Mouse (Mus musculus): Measurements from ENCODE around the gene Cd320.
"Not testable (repeated sequence)": the region's sequence is repeated elsewhere in the genome, so short reads cannot be mapped to it uniquely, and the experiment has no call there.

The Cd320 gene

DNA sequence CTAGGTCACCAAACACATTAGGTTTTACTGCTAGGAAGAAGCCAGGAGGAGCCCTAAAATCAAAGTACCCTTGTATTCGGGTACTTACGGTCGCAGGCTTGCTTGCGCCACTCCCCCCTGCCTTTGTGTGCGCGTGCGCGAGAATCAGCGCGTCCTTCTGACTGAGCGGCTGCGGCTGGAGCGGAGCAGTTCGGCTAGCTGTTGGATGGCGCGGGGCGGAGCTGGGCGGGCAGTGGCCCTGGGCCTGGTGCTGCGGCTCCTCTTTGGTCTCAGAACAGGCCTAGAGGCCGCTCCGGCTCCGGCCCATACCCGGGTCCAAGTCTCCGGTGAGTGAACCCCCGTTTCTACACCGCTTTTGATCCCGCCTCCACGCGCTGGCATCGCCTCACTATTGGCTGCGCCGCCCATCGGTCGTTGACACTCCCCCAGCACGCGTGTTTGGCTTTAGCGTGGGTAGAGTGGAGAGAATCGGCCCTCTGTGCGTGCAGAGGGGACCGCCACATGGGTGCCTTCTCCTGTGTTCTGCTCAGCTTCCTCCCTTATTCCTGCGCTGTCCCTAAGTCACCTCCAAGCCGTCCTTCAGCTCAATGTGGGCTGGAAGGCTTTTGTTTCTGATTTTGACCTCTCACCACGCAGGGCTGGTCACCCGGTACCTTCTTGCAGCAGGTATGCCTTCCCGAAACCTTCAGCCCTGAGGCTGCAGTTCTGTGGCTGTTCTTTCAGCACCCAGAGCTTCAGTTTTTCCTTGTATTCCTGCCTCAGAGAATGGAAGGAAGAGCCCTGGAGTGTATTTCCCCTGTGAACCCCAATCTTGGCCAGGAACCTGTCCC lies at the start of gene Cd320:
Gene Cd320 (plus strand): TSS at position 126 of the 830 bp plus-strand sequence.
- DNase-seq: peak; percentile 93

GRCm38 (mm10) chr17:33798306-33798705 lies 44.6 kb upstream of the Cd320 start:
- no peak for DNase-seq

DNA sequence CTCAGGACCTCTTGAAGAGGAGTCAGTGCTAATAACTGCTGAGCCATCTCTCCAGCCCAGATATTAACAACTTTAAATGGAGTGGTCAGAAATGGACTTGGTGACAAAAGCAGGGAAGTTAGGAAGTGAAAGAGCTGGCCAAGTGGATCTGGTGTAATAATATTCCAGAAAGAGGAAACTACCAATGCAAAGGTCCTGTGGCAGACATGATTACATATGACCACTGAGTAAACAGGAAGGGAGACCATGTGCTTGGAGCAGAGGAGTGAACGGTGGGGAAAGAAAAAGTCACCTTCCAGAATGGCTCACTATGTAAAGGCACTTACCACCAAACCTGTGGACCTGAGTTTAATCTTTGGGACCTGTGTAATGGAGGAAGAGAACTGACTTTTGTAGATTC lies 43.6 kb upstream of the Cd320 start:
- DNase-seq: no peak

- no peak for DNase-seq
Observed at GRCm38 (mm10) chr17:33802221-33802620, 40.7 kb upstream of the Cd320 start.

DNA sequence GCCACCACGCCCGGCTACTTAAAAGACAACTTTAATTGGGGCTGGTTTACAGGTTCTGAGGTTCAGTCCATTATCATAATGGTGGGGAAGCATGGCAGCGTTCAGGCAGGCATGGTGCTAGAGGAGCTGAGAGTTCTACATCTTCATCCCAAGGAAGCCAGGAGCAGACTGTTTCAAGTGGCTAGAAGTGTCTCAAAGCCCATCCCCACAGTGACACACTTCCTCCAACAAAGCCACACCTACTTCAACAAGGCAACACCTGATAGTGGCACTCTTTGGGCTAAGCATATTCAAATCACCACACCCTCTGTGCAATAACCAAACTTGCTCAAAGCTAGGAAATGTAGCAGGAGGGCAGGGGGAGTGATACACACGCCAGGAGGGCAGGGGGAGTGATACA lies 38.7 kb upstream of the Cd320 start:
- DNase-seq: no peak

GRCm38 (mm10) chr17:33804745-33805144 lies 38.1 kb upstream of the Cd320 start:
- DNase-seq: no peak

DNA sequence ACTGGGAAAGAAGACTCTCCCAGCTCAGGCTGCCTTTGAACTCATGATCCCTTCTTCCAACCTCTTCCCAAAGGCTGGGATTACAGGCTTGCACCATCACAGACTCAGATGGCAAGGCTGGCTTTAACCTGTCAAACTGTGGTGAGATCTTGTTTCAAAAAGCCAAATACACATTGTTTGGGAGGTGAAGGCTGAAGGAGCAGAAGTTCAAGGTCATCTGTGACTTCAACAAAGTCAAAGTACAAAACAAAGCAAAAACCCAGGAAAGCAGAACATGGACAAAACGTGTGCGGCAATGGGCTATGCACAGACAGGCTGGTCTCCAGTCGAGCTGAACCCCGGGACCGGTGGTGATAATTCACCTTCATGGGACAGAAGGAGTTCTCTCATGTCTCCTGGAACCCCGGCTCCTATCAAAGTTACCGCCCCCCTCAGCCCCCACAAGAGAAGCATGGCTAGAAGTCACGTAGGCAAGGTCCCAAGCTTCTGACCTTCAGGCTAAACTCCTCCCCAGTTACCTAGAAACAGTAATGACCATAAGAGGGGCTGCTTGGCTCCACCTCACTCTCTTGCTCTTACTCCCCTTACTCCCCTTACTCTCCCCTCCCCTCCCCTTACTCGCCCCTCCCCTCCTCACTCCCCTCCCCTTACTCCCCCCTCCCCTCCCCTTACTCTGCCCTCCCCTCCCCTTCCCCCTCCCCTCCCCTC lies 35.6 kb upstream of the Cd320 start:
- no peak for DNase-seq

DNA sequence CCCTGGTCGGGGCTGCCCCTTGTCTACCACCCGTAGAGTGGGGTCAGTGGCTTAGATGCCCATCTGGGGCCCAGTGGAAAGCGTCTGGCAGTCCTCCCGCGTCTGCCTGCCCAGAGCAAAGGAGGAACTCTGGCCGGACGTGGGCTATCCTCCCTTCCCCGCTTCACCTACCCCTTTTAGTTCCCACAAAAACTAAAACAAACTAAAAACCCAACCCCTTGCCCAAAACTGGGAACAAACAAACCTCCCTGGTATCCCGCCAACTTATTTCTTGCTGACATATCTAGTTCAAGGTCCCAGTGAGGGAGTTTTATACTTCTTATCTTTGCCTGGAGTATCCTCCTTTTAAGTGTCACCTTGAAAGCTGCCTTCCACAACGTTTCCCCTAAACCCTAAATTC lies 34.7 kb upstream of the Cd320 start:
- no peak for DNase-seq

DNA sequence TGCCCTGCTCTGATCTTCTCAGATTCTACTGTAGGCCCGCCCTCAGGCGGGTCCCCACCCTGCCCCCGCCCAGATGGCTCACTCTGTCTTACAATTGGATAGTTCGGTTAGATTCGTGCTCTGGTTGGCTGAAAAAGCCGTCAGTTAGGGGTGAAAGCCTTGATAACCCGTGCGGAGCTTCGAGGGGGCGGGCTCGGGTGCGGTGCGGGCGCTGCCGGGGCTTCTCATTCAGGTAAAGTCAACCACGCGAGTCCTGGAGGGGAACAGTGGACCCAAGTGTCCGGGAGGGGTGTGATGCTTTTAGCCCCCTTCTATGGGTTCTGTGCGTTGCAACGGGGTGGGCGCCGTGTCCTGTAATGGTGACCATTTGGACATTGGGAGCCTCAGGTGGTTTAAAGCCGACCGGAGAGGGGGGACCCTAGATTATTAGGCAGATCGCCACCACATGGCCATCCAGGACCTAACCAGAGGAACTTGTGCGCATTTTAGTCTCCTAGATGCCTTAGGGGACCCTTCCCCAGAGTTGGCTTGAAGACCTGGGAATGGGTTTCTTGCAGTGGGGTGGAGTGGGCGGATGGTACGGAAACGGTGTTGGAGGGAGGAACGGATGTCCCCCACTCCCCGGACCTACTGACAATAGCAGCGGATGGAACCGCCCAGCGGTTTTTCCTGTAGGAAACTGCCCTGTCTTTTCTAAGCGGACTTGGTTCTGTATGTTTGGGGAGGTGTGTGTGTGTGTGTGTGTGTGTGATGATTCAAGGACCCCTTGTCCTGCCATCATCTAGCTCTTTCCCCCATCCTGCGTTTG lies 32.4 kb upstream of the Cd320 start, which contains the start of gene Kank3:
Gene Kank3 (plus strand): TSS at position 186 of the 808 bp plus-strand sequence.
- DNase-seq: peak; percentile 80

DNA sequence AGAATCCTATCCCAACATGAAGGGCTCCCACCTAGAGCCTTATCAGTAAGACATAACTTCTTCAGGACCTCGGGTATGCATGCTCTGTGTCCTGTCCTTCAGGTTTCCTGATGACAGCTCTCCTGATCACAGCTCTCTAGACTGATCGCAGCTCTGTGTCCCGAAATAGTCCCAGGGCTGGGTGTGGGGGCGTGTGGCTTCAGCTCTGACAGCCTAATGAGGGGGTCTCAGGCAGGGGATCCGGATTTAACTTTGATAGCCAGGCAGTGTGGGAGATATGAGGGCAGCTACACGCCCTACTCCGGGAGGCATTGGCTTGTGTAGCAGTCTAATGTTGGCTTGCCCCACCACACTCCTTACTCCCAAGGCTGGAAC lies 31.8 kb upstream of the Cd320 start:
- no peak for DNase-seq

DNA sequence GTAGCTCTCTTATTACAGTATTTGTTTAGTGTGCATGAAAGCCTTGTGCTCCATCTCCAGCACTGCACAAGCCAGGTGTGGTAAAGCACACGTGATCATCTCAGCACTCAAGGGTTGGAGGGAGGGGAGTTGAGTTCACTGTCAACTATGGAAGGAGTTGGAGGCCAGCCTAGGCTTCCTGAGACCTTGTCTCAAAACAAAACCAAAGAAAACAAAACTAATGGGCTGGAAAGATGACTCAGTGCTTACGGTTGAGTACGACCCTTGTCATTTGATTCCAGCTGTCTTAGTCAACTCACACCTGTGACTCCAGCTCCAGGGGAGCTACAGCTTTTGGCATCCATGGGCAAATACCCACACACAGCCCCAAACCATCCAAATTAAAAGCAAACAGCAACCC lies 30.4 kb upstream of the Cd320 start:
- DNase-seq: no peak

DNA sequence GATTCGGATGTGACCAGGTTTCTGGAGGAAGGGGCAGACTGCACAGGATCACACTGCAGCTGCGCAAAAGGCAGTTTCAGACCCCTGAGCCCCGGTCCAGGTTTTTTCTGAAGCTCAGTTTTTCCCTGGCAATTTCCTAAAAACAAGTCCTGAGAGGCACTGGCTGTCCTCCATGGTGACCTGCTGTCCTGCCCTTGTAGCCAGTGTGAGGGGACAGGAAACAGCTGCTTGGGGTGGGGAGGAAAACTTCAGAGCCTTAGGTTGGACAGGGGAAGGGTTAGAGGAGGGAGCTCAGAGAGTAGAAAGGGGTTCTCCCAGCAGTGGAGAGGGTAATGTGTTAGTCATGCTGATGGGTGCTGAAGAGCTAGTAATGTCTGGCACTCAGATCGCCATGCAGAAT lies 29.9 kb upstream of the Cd320 start:
- no peak for DNase-seq

DNA sequence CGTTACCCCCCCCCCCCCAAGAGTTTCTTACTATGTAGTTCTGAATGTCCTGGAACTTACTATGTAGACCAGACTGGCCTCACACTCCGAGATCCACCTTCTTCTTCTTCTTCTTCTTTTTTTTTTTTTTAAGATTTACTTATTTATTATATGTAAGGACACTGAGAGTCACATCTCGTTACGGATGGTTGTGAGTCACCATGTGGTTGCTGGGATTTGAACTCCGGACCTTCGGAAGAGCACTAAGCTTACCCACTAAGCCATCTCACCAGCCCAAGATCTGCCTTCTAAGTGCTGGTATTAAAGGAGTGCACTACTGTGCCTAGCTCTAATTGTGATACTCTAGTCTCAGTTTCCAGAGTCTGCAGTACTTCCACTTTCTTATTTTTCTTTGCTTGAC lies 27.5 kb upstream of the Cd320 start:
- no peak for DNase-seq

DNA sequence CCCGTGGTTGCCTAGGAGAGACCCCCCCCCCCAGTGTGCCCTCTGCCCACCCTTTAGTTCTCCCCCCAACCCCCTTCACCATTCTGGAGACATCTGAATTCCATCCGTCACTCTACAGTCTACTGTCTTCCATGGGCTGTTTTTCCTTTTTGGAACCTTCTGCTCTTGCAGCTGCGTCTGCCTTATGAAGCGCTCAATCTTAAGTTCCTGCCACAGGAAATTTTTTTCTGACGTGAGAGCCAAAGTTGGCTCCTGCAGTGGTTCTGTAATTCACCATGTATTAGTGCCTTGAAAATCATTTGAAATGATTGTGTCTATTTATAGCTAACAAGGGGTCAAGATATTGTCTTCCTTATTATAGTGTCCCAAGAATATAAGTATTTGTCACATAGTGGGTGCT lies 26.3 kb upstream of the Cd320 start:
- DNase-seq: no peak

- peak; percentile 91 for DNase-seq
Observed at GRCm38 (mm10) chr17:33817184-33817968, 25.5 kb upstream of the Cd320 start.

DNA sequence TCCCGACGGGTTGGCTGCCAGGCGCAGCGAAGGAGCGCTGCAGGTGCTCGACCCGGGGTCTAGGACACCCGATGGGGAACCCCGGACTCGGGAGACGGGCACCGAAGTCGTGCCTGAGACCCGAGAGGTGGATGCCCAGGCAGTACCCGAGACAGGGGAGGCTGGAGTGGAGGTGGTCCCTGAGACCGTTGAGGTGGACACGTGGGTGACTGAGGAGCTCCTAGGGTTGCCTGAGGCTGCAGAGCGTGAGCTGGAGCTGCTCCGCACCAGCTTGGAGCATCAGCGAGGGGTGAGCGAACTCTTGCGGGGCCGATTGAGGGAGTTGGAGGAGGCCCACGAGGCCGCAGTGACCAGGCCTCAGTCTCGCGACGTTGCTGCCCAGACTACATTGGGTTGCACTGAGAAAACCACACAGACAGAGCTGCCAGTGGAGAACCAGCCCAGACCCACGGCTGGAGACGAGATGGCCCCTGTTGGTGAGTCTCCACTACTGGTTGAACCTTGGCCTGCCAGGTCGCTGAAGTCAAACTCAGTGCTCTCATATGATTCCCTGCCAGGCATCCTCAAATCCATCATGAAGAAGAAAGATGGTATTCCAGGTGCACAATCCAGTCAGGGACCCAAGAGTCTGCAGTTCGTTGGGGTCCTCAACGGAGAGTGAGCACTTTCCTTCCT lies 24.8 kb upstream of the Cd320 start:
- DNase-seq: peak; percentile 52

DNA sequence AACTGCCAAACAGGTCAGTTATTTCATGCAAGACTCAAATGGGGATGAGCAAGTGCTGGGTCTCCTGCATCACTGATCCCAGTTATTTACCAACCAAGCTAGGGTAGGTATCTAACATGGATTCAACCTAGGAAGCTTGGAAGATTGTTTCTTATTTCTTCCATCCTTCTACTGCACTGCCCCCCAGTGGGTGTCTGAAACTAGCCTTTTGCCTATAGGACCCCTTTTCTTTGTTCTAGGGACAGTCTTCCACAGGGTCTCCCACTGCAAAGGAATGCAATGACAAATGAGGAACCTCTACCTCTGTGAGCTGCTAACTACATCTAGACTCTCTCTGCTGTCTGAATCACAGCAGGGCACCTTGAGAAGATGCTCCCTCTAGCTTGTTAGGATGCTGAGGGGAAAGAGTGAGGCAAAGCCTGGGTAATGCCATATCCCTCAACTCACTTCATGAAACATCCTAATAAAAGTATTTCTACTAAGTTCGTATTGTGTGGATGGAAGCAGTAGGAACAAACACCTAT lies 20.4 kb upstream of the Cd320 start:
- no peak for DNase-seq

DNA sequence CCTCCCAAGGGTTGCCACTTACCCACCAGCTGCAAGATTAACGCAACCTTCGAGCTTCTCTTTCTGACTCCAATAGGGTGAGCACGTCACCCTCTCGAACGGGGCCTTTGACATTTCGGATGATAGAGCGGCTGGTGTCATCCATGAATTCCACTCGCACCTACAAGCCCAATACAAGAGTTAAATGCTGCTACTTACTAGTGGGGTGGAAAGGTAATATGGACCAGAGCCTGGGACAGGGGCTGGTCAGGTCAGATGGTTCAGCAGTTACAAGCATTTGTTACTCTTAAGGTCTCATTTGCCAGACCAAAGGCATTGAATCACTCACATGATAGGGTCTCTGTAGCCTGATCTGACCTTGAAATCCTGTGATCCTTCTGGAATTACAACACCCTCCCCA lies 19.7 kb upstream of the Cd320 start:
- DNase-seq: not testable (repeated sequence)

DNA sequence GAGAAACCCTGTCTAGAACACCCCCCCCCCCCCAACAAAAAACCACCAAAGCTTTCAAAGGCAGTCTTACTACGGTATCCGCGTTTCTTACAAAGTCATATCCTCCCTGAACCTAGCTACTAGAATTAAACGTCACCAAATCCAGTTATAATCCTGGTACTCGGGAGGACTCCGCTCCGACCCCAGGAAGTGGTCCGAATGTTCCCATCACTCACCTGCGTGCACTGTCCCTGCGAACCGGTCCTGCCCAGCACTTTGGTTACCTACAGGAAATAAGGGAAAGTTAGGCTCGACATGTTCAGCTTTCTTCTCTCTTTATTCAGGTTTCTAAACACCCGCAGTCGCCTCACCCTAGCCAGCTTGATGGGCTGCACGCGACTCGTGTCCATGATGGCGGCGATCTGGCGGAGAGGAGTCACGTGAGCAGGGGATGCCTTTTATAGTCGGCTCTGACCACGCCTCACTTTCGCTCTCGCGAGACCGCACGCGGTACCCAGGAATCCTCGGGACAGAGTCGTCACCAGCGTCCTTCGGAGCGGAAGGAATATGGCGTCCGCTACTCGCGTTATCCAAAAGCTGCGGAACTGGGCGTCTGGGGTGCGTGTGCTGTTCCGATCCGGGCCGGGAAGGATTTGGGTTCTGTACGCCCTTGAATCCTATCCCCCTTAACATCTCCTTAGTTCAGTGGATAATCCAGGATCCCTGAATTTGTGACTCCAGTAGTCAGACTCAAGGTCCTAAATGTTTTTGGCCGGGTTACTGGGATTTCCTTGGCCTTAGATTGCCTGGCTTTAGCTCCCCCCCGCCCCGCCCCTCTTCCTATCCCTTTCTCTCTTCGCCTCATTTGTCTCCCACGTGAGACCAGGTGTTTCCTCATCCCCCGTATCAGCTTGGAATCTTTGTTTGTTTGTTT lies 18.6 kb upstream of the Cd320 start, which contains the start of the genes Rps28 and Ndufa7:
Gene Rps28 (minus strand): TSS at position 479 of the 913 bp plus-strand sequence.
Gene Ndufa7 (plus strand): TSS at position 489 of the 913 bp plus-strand sequence.
- peak; percentile 97 for DNase-seq

- not testable (repeated sequence) for DNase-seq
Observed at GRCm38 (mm10) chr17:33824997-33825330, 17.9 kb upstream of the Cd320 start.

GRCm38 (mm10) chr17:33825462-33825861 lies 17.4 kb upstream of the Cd320 start:
- no peak for DNase-seq
